Mouse (Mus musculus): ENCODE measurements around the gene Pbx4. TPM values are rescaled to one million over a fixed set of nuclear protein-coding genes. Genes with fewer than 3 reads are reported as not detected.

Gene Pbx4
- total RNA-seq, 4 experiments from 2014 or later = not detected

GRCm38 (mm10) chr8:69808864-69809403 is 23.4 kb upstream of the Pbx4 start:
- DNase-seq (ENCODE audit: low spot score in 2 of 2) = no peak

- DNase-seq (ENCODE audit: low spot score in 2 of 2) = no peak
These were observed 22.5 kb upstream of the Pbx4 start for GRCm38 (mm10) chr8:69809820-69810219.

- no peak for DNase-seq (ENCODE audit: low spot score in 2 of 2)
These were observed 17.4 kb upstream of the Pbx4 start for GRCm38 (mm10) chr8:69814881-69815280.

- no peak for DNase-seq (ENCODE audit: low spot score in 2 of 2)
These were observed 16.9 kb upstream of the Pbx4 start for GRCm38 (mm10) chr8:69815396-69815795.

GRCm38 (mm10) chr8:69820466-69820865 is 11.8 kb upstream of the Pbx4 start:
- DNase-seq (ENCODE audit: low spot score in 2 of 2) = no peak

GRCm38 (mm10) chr8:69821971-69822385 is 10.3 kb upstream of the Pbx4 start:
- DNase-seq (ENCODE audit: low spot score in 2 of 2) = no peak

GRCm38 (mm10) chr8:69822386-69823191 is 9.7 kb upstream of the Pbx4 start, which contains the start of gene Lpar2:
Gene Lpar2 (plus strand): TSS chr8:69822429.
- no peak for DNase-seq (ENCODE audit: low spot score in 2 of 2)

- no peak for DNase-seq (ENCODE audit: low spot score in 2 of 2)
These were observed 5.9 kb upstream of the Pbx4 start for GRCm38 (mm10) chr8:69826371-69826770.

GRCm38 (mm10) chr8:69837057-69837682 is 4.9 kb downstream of the Pbx4 start:
- DNase-seq (ENCODE audit: low spot score in 2 of 2) = no peak

GRCm38 (mm10) chr8:69847167-69848065 is 15.1 kb downstream of the Pbx4 start:
- no peak for DNase-seq (ENCODE audit: low spot score in 2 of 2)

GRCm38 (mm10) chr8:69848951-69849350 is 16.7 kb downstream of the Pbx4 start:
- no peak for DNase-seq (ENCODE audit: low spot score in 2 of 2)

GRCm38 (mm10) chr8:69849899-69850298 is 17.6 kb downstream of the Pbx4 start:
- DNase-seq (ENCODE audit: low spot score in 2 of 2) = no peak

- no peak for DNase-seq (ENCODE audit: low spot score in 2 of 2)
These were observed 18.7 kb downstream of the Pbx4 start for GRCm38 (mm10) chr8:69850926-69851506.

GRCm38 (mm10) chr8:69853869-69854268 is 21.6 kb downstream of the Pbx4 start:
- no peak for DNase-seq (ENCODE audit: low spot score in 2 of 2)

GRCm38 (mm10) chr8:69860807-69861206 is 28.5 kb downstream of the Pbx4 start:
- DNase-seq (ENCODE audit: low spot score in 2 of 2) = no peak

GRCm38 (mm10) chr8:69861251-69861650 is 29.0 kb downstream of the Pbx4 start:
- no peak for DNase-seq (ENCODE audit: low spot score in 2 of 2)

- DNase-seq (ENCODE audit: low spot score in 2 of 2) = no peak
These were observed 31.2 kb downstream of the Pbx4 start for GRCm38 (mm10) chr8:69863387-69864020.

GRCm38 (mm10) chr8:69864180-69864579 is 31.9 kb downstream of the Pbx4 start:
- no peak for DNase-seq (ENCODE audit: low spot score in 2 of 2)

- no peak for DNase-seq (ENCODE audit: low spot score in 2 of 2)
These were observed 35.5 kb downstream of the Pbx4 start for GRCm38 (mm10) chr8:69867696-69868326.

All from gastrocnemius, adult 8-10 months (tissue).